Mouse (Mus musculus): ENCODE measurements at regions not wholly inside any gene's neighbourhood (a gene's known extent, or its start where the extent isn't known, plus 50 kb on each side); places are given as distances from the start of the nearest gene placed in this dataset.

DNA sequence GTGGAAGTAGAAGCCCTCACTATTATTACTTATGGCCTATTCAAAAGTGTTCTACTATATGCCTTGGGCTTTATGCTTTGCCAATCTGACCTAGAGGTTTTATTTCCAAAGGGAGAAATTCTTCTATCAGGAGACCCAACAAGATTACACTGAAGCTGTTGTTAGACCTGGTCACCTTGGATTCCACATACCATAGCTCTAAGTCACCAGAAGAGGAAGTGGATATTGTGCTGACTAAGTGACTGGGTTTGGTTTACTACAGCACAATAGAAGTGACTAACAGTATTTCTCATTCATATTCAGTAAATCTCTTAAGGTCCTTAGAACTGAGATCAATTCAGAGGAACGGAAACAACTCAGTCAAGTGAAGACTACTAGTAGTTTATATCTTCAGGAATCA is 229.0 kb upstream of the Btbd3 start:
- Histone ChIP-seq H3K36me3 (replicated peaks; ENCODE audit: control insufficient read depth, insufficient read depth) (no peaks in the 10 kb centered on the region), H3K4me3 (replicated peaks; ENCODE audit: low read length) (no peak overlapping the region), H3K27ac (no peak overlapping the region), H3K4me2 (replicated peaks) (no peak overlapping the region), H3K27me3 (ENCODE audit: control insufficient read depth, insufficient read depth, low read length) (no peaks in the 10 kb centered on the region), H3K9me3 (ENCODE audit: control insufficient read depth, low read length) (no peaks in the 10 kb centered on the region), H3K4me1 (replicated peaks; ENCODE audit: control insufficient read depth, insufficient read depth, low read length) (no peaks in the 10 kb centered on the region), H3K9ac (no peak overlapping the region)
- 92% methylated on average over 1 of the region's 1 CpGs for WGBS
- DNase-seq (ENCODE audit: low spot score), result no peak
- no peak for ATAC-seq (ENCODE audit: low FRiP score)

DNA sequence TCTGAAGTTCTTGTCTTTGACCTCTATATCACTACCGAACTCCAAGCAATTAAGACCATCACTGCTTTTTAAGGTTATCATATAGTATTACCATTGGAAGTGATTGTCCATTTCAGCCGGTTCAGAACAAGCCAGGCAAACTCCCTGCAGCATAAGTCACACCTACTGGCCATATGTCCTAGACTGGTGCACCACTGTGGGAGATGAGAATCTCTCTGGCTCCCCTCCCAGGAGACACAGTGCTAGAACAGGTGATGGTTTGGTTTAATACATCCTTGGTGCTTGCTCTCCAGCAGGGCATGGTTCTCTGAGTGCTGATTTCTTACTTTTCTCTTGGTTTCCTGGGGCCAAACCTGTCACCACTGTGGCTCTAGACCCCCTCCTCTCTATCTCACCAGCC is 232.8 kb upstream of the Btbd3 start:
- no peaks in the 10 kb centered on the region for H3K36me3 ChIP-seq (replicated peaks; ENCODE audit: control insufficient read depth, insufficient read depth)
- no peaks in the 10 kb centered on the region for H3K9me3 ChIP-seq (ENCODE audit: control insufficient read depth, low read length)
- 89% methylated on average over 2 of the region's 2 CpGs for WGBS
- no peaks in the 10 kb centered on the region for H3K27me3 ChIP-seq (ENCODE audit: control insufficient read depth, insufficient read depth, low read length)
- H3K4me2 ChIP-seq (replicated peaks), result no peak overlapping the region
- ATAC-seq (ENCODE audit: low FRiP score) (no peak), DNase-seq (ENCODE audit: low spot score) (no peak)
- no peak overlapping the region for H3K9ac ChIP-seq
- no peak overlapping the region for H3K27ac ChIP-seq
- H3K4me1 ChIP-seq (replicated peaks; ENCODE audit: control insufficient read depth, insufficient read depth, low read length), result no peaks in the 10 kb centered on the region
- H3K4me3 ChIP-seq (replicated peaks; ENCODE audit: low read length), result no peak overlapping the region

DNA sequence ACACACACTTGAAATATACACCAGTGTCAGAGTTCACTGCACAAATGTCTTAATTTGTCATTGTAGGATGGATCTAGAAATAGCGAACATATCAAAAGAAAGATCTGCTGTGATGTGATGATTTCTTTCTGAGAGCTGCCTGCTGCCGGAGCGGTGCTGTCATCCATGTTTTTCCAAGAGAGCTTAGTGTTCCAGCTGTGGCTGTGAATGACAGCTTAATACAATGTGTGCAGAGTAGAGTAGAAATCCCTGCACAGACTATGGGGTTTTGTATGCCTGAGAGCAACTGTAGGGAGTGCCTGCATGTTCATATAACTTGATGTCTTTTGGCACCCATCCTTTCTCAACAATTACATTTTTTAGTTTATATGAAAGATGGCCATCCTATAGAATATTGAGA is 274.6 kb upstream of the Btbd3 start:
- DNase-seq (ENCODE audit: low spot score) (no peak), ATAC-seq (ENCODE audit: low FRiP score) (no peak)
- Histone ChIP-seq H3K9ac (no peak overlapping the region), H3K4me2 (replicated peaks) (no peak overlapping the region), H3K36me3 (replicated peaks; ENCODE audit: control insufficient read depth, insufficient read depth) (no peaks in the 10 kb centered on the region), H3K27me3 (ENCODE audit: control insufficient read depth, insufficient read depth, low read length) (no peaks in the 10 kb centered on the region), H3K9me3 (ENCODE audit: control insufficient read depth, low read length) (no peaks in the 10 kb centered on the region), H3K27ac (no peak overlapping the region), H3K4me3 (replicated peaks; ENCODE audit: low read length) (no peak overlapping the region), H3K4me1 (replicated peaks; ENCODE audit: control insufficient read depth, insufficient read depth, low read length) (no peaks in the 10 kb centered on the region)
- WGBS, result 46% methylated on average over 3 of the region's 3 CpGs

DNA sequence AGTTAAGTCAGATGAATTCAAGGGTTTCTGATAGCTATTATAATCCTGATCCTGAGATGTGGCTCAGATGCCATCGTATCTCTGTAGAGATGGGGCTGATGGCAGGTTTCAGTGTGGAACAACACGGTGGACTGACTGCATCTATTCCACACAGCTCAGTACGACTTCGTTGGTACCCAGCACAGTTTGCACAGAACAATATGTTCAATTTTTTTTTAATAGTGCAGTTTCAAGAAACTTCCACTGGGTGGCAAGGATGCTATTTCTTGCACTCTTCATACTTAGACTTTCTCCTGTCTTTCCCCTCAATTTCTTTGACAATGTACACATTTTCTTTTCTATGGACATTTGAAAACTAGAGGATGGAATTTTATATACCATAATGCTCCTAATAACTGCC is 278.6 kb upstream of the Btbd3 start:
- H3K4me1 ChIP-seq (replicated peaks; ENCODE audit: control insufficient read depth, insufficient read depth, low read length), result no peaks in the 10 kb centered on the region
- peak; percentile 68 for DNase-seq (ENCODE audit: low spot score)
- H3K27me3 ChIP-seq (ENCODE audit: control insufficient read depth, insufficient read depth, low read length), result no peaks in the 10 kb centered on the region
- H3K27ac ChIP-seq, result no peak overlapping the region
- no peak overlapping the region for H3K4me3 ChIP-seq (replicated peaks; ENCODE audit: low read length)
- peak; percentile 68; the same call in 1 of the 2 replicates for ATAC-seq (ENCODE audit: low FRiP score)
- no peak overlapping the region for H3K9ac ChIP-seq
- WGBS, result 41% methylated on average over 4 of the region's 4 CpGs
- H3K36me3 ChIP-seq (replicated peaks; ENCODE audit: control insufficient read depth, insufficient read depth), result no peaks in the 10 kb centered on the region
- no peak overlapping the region for H3K4me2 ChIP-seq (replicated peaks)
- no peaks in the 10 kb centered on the region for H3K9me3 ChIP-seq (ENCODE audit: control insufficient read depth, low read length)

DNA sequence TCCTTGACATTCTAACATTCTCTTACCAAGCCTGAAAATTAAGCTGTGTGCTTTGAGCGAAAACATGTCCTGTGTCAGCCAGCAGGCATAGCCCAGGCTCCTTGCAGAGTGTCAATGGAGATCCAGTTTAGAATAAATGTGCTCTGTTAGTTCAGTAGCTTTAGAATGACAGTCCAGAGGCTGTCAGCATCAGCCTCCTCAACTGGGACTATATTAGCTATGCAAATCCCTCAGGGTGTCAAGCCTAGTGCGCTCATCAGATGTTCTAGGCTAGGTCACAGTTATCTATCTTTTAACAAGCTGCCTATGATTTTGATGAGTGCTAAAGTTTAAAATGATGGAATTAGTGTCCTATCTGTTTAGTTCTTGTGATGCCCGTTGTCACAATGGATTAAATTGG is 281.7 kb upstream of the Btbd3 start:
- no peak overlapping the region for H3K4me2 ChIP-seq (replicated peaks)
- no peak overlapping the region for H3K9ac ChIP-seq
- H3K4me1 ChIP-seq (replicated peaks; ENCODE audit: control insufficient read depth, insufficient read depth, low read length), result no peaks in the 10 kb centered on the region
- no peaks in the 10 kb centered on the region for H3K9me3 ChIP-seq (ENCODE audit: control insufficient read depth, low read length)
- no peak for DNase-seq (ENCODE audit: low spot score)
- H3K4me3 ChIP-seq (replicated peaks; ENCODE audit: low read length), result no peak overlapping the region
- ATAC-seq (ENCODE audit: low FRiP score), result no peak
- 68% methylated on average over 3 of the region's 3 CpGs for WGBS
- no peak overlapping the region for H3K27ac ChIP-seq
- H3K27me3 ChIP-seq (ENCODE audit: control insufficient read depth, insufficient read depth, low read length), result no peaks in the 10 kb centered on the region
- no peaks in the 10 kb centered on the region for H3K36me3 ChIP-seq (replicated peaks; ENCODE audit: control insufficient read depth, insufficient read depth)

DNA sequence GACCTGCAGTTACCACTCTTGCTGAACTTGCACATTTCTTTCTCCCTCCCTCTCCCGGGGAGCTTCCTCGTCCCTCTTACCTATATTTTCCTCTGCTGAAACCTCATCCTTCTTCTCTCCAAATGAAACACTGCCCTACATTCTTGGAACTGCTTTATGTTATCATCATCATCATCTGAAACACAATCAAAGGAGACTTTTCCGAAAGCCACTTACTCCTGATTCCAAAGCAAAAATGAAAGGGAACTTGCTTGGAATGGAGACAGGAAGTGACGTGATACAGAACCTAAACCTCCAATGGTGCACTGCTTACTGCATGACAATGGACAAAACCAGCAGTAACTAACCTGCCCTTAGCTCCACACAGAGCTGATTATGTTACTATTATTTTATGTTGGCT is 287.2 kb upstream of the Btbd3 start:
- H3K27ac ChIP-seq, result no peak overlapping the region
- H3K36me3 ChIP-seq (replicated peaks; ENCODE audit: control insufficient read depth, insufficient read depth), result no peaks in the 10 kb centered on the region
- DNase-seq (ENCODE audit: low spot score), result no peak
- ATAC-seq (ENCODE audit: low FRiP score), result no peak
- no peaks in the 10 kb centered on the region for H3K9me3 ChIP-seq (ENCODE audit: control insufficient read depth, low read length)
- 78% methylated on average over 4 of the region's 4 CpGs for WGBS
- no peaks in the 10 kb centered on the region for H3K4me1 ChIP-seq (replicated peaks; ENCODE audit: control insufficient read depth, insufficient read depth, low read length)
- no peak overlapping the region for H3K9ac ChIP-seq
- no peak overlapping the region for H3K4me2 ChIP-seq (replicated peaks)
- H3K4me3 ChIP-seq (replicated peaks; ENCODE audit: low read length), result no peak overlapping the region
- H3K27me3 ChIP-seq (ENCODE audit: control insufficient read depth, insufficient read depth, low read length), result no peaks in the 10 kb centered on the region

DNA sequence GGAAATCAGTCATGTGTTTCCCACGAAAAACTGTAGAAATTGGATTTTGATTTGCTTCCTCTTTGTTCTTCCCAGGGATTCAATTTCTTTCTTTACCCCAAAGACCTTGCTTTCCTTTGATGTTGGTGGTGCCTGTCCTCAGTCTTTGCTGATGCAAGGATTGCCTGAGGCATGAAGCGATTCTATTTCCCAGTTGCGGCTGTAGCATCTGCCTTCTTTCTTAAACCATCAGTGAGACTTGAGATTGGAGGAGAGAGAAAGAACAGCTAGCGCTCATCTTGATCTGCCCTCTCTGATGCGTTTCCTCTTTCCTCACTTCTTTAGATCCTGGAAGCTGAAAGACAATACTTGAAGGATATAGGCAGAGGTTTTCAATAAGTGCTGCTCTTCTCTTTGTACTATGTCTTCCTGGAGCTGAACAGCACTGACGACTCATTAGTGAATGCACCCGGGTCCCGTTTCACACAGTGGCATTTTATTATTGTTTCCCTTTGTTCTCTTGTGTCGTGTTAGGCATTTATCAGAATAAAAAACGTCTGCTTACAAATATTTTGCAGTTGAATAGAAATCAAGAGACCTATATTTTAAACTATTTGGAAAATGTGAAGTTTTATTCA is 289.8 kb upstream of the Btbd3 start:
- Histone ChIP-seq H3K4me1 (replicated peaks; ENCODE audit: control insufficient read depth, insufficient read depth, low read length) (no peaks in the 10 kb centered on the region), H3K27ac (peak overlapping the region; percentile 50), H3K27me3 (ENCODE audit: control insufficient read depth, insufficient read depth, low read length) (no peaks in the 10 kb centered on the region), H3K9ac (no peak overlapping the region; the same call in 1 of the 2 replicates), H3K4me2 (replicated peaks) (peak overlapping the region; percentile 21), H3K36me3 (replicated peaks; ENCODE audit: control insufficient read depth, insufficient read depth) (no peaks in the 10 kb centered on the region), H3K4me3 (replicated peaks; ENCODE audit: low read length) (no peak overlapping the region), H3K9me3 (ENCODE audit: control insufficient read depth, low read length) (no peaks in the 10 kb centered on the region)
- ATAC-seq (ENCODE audit: low FRiP score) (peak; percentile 77), DNase-seq (ENCODE audit: low spot score) (peak; percentile 50)
- WGBS, result 26% methylated on average over 10 of the region's 10 CpGs

DNA sequence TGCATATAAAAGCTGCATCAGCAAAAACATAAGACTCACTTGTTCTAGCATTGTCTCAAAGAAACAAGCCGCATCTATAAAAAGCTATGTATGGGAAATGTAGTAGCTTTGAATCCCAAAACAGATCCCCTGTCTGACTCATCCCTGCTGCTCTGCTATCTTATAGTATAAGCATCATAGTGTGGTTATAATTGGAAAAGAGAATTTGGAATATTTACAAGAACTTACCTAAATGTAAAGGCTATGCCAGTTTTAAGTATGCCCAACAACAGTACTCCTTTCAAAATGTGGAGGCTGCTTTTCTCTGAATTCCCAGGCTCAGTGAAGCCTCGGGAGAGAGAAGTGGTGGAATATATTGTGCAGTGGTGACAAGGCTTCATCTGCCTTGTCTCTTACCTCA is 301.5 kb upstream of the Btbd3 start:
- Histone ChIP-seq H3K27me3 (ENCODE audit: control insufficient read depth, insufficient read depth, low read length) (no peaks in the 10 kb centered on the region), H3K4me2 (replicated peaks) (no peak overlapping the region), H3K9me3 (ENCODE audit: control insufficient read depth, low read length) (no peaks in the 10 kb centered on the region), H3K4me1 (replicated peaks; ENCODE audit: control insufficient read depth, insufficient read depth, low read length) (no peaks in the 10 kb centered on the region), H3K4me3 (replicated peaks; ENCODE audit: low read length) (no peak overlapping the region), H3K27ac (no peak overlapping the region), H3K36me3 (replicated peaks; ENCODE audit: control insufficient read depth, insufficient read depth) (no peaks in the 10 kb centered on the region), H3K9ac (no peak overlapping the region)
- no peak for DNase-seq (ENCODE audit: low spot score)
- no peak for ATAC-seq (ENCODE audit: low FRiP score)
- WGBS, result 90% methylated on average over 2 of the region's 2 CpGs

DNA sequence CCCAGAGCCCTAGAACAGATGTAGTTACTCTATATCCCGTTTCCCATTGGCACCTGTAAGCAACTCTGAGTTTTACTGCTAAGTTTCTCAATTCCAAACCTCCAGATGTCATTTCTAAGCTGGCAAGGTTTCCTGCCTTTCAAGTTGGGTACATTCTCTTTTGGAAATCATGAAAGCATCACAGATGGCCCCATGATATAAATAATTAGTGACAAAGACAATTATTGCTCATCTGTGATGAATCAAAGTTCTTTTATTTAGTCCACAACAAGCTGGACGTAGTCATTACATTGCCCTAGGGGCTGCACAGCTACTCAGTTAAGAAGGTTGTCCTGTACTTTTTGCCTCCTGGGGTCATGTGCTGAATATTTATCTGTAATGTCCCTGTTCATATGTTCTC is 303.2 kb upstream of the Btbd3 start:
- Histone ChIP-seq H3K9me3 (ENCODE audit: control insufficient read depth, low read length) (no peaks in the 10 kb centered on the region), H3K36me3 (replicated peaks; ENCODE audit: control insufficient read depth, insufficient read depth) (no peaks in the 10 kb centered on the region), H3K4me2 (replicated peaks) (no peak overlapping the region), H3K9ac (no peak overlapping the region), H3K4me3 (replicated peaks; ENCODE audit: low read length) (no peak overlapping the region), H3K27me3 (ENCODE audit: control insufficient read depth, insufficient read depth, low read length) (no peaks in the 10 kb centered on the region), H3K27ac (no peak overlapping the region), H3K4me1 (replicated peaks; ENCODE audit: control insufficient read depth, insufficient read depth, low read length) (no peaks in the 10 kb centered on the region)
- 73% methylated on average over 2 of the region's 2 CpGs for WGBS
- ATAC-seq (ENCODE audit: low FRiP score) (no peak), DNase-seq (ENCODE audit: low spot score) (no peak)

DNA sequence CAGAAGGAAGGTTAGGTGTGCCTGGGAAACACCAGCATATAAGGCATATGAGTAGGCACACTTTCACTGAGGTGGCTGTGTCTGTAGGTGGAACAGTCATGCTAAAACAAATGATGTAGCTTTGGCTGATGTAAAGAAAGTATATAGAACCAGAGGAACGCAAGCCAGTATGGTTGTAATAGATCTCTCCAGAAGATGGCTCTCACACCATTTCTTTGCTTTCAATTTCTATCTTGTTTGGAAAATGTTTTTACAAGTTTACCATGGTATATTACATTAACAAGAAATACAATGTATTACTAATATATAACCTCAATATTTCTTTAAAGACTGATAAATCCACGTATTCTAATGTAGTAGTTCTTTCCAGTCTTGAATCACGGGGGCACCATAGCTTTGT is 304.4 kb upstream of the Btbd3 start:
- no peak overlapping the region for H3K27ac ChIP-seq
- no peaks in the 10 kb centered on the region for H3K36me3 ChIP-seq (replicated peaks; ENCODE audit: control insufficient read depth, insufficient read depth)
- no peak overlapping the region for H3K9ac ChIP-seq
- ATAC-seq (ENCODE audit: low FRiP score) (no peak), DNase-seq (ENCODE audit: low spot score) (no peak)
- no peak overlapping the region for H3K4me2 ChIP-seq (replicated peaks)
- no peaks in the 10 kb centered on the region for H3K4me1 ChIP-seq (replicated peaks; ENCODE audit: control insufficient read depth, insufficient read depth, low read length)
- H3K4me3 ChIP-seq (replicated peaks; ENCODE audit: low read length), result no peak overlapping the region
- no peaks in the 10 kb centered on the region for H3K9me3 ChIP-seq (ENCODE audit: control insufficient read depth, low read length)
- 81% methylated on average over 3 of the region's 3 CpGs for WGBS
- H3K27me3 ChIP-seq (ENCODE audit: control insufficient read depth, insufficient read depth, low read length), result no peaks in the 10 kb centered on the region

Data from hindbrain, embryonic 14.5 days (tissue).